Mouse (Mus musculus): ENCODE results near the gene Ptbp1. TPM values are rescaled to one million over a fixed set of nuclear protein-coding genes. Genes with fewer than 3 reads are reported as not detected.

Ptbp1 gene
- total and polyA plus RNA-seq, 2 experiments from 2014 or later, result 53.7 to 97.3 TPM

- H3K9me3 ChIP-seq (ENCODE audit: low read length), result no peaks in the 10 kb centered on the region
- no peak for TF ChIP-seq CTCF (IDR thresholded peaks at IDR 0.05; ENCODE audit: low read depth)
- DNase-seq, result no peak
- H3K4me2 ChIP-seq (ENCODE audit: low read depth), result no peak overlapping the region
- H3K27me3 ChIP-seq (ENCODE audit: insufficient read depth, low read length), result no peaks in the 10 kb centered on the region
- H3K4me1 ChIP-seq (ENCODE audit: insufficient read depth), result no peaks in the 10 kb centered on the region
- 54% methylated on average over 20 of the region's 20 CpGs for WGBS
- H3K4me3 ChIP-seq (ENCODE audit: low read depth, low read length), result no peak overlapping the region
- peaks cover 53% of the 10 kb centered on the region for H3K36me3 ChIP-seq (ENCODE audit: insufficient read depth)
- no peak for ATAC-seq
- no peak overlapping the region for H3K9ac ChIP-seq
- no peak overlapping the region for H3K27ac ChIP-seq (ENCODE audit: low read depth, low read length)
Measured at GRCm38 (mm10) chr10:79897316-79898245, 43.4 kb downstream of the Ptbp1 start.

GRCm38 (mm10) chr10:79900951-79901410, 46.8 kb downstream of the Ptbp1 start:
- H3K4me2 ChIP-seq (ENCODE audit: low read depth), result no peak overlapping the region
- peak overlapping the region; percentile 40; the same call in 1 of the 2 replicates for H3K27ac ChIP-seq (ENCODE audit: low read depth, low read length)
- no peaks in the 10 kb centered on the region for H3K9me3 ChIP-seq (ENCODE audit: low read length)
- H3K9ac ChIP-seq, result no peak overlapping the region
- ATAC-seq (peak; percentile 88), DNase-seq (peak; percentile 59)
- H3K27me3 ChIP-seq (ENCODE audit: insufficient read depth, low read length), result no peaks in the 10 kb centered on the region
- 10% methylated on average over 2 of the region's 2 CpGs for WGBS
- H3K4me1 ChIP-seq (ENCODE audit: insufficient read depth), result no peaks in the 10 kb centered on the region
- peak; percentile 61 for TF ChIP-seq CTCF (IDR thresholded peaks at IDR 0.05; ENCODE audit: low read depth)
- H3K4me3 ChIP-seq (ENCODE audit: low read depth, low read length), result no peak overlapping the region
- H3K36me3 ChIP-seq (ENCODE audit: insufficient read depth), result peaks cover 61% of the 10 kb centered on the region

- no peaks in the 10 kb centered on the region for H3K9me3 ChIP-seq (ENCODE audit: low read length)
- peaks cover 3% of the 10 kb centered on the region; the same call in 1 of the 2 replicates for H3K4me1 ChIP-seq (ENCODE audit: insufficient read depth)
- 89% methylated on average over 9 of the region's 9 CpGs for WGBS
- no peak for TF ChIP-seq CTCF (IDR thresholded peaks at IDR 0.05; ENCODE audit: low read depth)
- H3K27ac ChIP-seq (ENCODE audit: low read depth, low read length), result no peak overlapping the region
- peaks cover 47% of the 10 kb centered on the region for H3K36me3 ChIP-seq (ENCODE audit: insufficient read depth)
- H3K9ac ChIP-seq, result no peak overlapping the region
- H3K4me2 ChIP-seq (ENCODE audit: low read depth), result no peak overlapping the region
- H3K4me3 ChIP-seq (ENCODE audit: low read depth, low read length), result no peak overlapping the region
- DNase-seq (no peak), ATAC-seq (no peak)
- H3K27me3 ChIP-seq (ENCODE audit: insufficient read depth, low read length), result no peaks in the 10 kb centered on the region
Measured at GRCm38 (mm10) chr10:79906712-79907111, 52.5 kb downstream of the Ptbp1 start.

GRCm38 (mm10) chr10:79907415-79907814, 53.2 kb downstream of the Ptbp1 start:
- DNase-seq (no peak), ATAC-seq (no peak)
- WGBS, result 92% methylated on average over 10 of the region's 10 CpGs
- Histone ChIP-seq H3K9me3 (ENCODE audit: low read length) (no peaks in the 10 kb centered on the region), H3K4me2 (ENCODE audit: low read depth) (no peak overlapping the region), H3K9ac (no peak overlapping the region), H3K27ac (ENCODE audit: low read depth, low read length) (no peak overlapping the region), H3K27me3 (ENCODE audit: insufficient read depth, low read length) (no peaks in the 10 kb centered on the region), H3K4me1 (ENCODE audit: insufficient read depth) (peaks cover 3% of the 10 kb centered on the region; the same call in 1 of the 2 replicates), H3K4me3 (ENCODE audit: low read depth, low read length) (no peak overlapping the region), H3K36me3 (ENCODE audit: insufficient read depth) (peaks cover 47% of the 10 kb centered on the region)
- no peak for TF ChIP-seq CTCF (IDR thresholded peaks at IDR 0.05; ENCODE audit: low read depth)

GRCm38 (mm10) chr10:79908167-79909091, 54.2 kb downstream of the Ptbp1 start, which contains the start of gene Med16:
TSS of gene Med16 (minus strand) at chr10:79908923.
- Histone ChIP-seq H3K9me3 (ENCODE audit: low read length) (no peaks in the 10 kb centered on the region), H3K27me3 (ENCODE audit: insufficient read depth, low read length) (no peaks in the 10 kb centered on the region), H3K4me2 (ENCODE audit: low read depth) (peak within 1 kb of the TSS; percentile 45), H3K9ac (peak within 1 kb of the TSS; percentile 94), H3K4me1 (ENCODE audit: insufficient read depth) (peaks cover 3% of the 10 kb centered on the region; the same call in 1 of the 2 replicates), H3K27ac (ENCODE audit: low read depth, low read length) (peak within 1 kb of the TSS; percentile 97), H3K36me3 (ENCODE audit: insufficient read depth) (peaks cover 41% of the 10 kb centered on the region), H3K4me3 (ENCODE audit: low read depth, low read length) (peak within 1 kb of the TSS; percentile 69)
- TF ChIP-seq CTCF (IDR thresholded peaks at IDR 0.05; ENCODE audit: low read depth), result no peak
- DNase-seq (peak; percentile 95), ATAC-seq (peak; percentile 94)
- WGBS, result under 1% methylated on average over 52 of the region's 52 CpGs

DNA sequence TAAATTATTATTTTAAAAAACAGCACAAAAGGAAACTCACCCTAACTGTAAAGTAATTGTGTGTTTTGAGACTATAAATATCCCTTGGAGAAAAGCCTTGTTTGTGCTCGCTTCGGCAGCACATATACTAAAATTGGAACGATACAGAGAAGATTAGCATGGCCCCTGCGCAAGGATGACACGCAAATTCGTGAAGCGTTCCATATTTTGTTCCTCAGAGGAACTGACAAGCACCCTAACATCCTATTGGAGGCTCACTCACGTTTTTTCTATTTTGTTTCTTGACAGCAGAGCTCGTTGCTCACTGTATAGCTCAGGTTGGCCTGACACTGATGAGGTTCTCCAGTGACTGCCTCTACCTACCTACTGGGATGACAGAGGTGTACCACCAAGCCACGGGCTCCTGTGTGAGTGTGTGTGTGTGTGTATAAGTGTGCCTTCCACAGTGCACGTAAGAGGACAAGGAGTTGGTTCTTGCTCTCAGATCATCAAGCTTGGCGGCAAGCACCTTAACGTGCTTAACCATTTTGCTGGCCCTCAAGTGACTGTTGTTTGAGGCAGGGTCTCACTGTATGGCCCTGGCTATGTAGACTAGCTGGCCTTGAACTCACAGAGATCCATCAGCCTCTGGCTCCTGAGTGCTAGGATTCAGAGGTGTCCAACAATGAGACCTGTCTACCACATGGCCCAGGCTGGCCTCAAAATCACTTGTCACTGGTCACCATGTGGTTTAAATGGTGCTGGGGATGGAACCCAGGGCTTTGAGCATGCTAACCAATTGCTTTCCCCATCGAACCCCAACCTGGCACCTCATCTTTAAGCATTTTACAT, 55.1 kb downstream of the Ptbp1 start:
- no peak for TF ChIP-seq CTCF (IDR thresholded peaks at IDR 0.05; ENCODE audit: low read depth)
- H3K27me3 ChIP-seq (ENCODE audit: insufficient read depth, low read length), result no peaks in the 10 kb centered on the region
- 17% methylated on average over 14 of the region's 14 CpGs for WGBS
- H3K9ac ChIP-seq, result peak overlapping the region; percentile 94
- peak overlapping the region; percentile 45 for H3K4me2 ChIP-seq (ENCODE audit: low read depth)
- peak overlapping the region; percentile 69 for H3K4me3 ChIP-seq (ENCODE audit: low read depth, low read length)
- H3K9me3 ChIP-seq (ENCODE audit: low read length), result no peaks in the 10 kb centered on the region
- ATAC-seq (peak; percentile 71), DNase-seq (peak; percentile 83)
- H3K27ac ChIP-seq (ENCODE audit: low read depth, low read length), result peak overlapping the region; percentile 97
- peaks cover 3% of the 10 kb centered on the region; the same call in 1 of the 2 replicates for H3K4me1 ChIP-seq (ENCODE audit: insufficient read depth)
- H3K36me3 ChIP-seq (ENCODE audit: insufficient read depth), result peaks cover 38% of the 10 kb centered on the region
